Mouse (Mus musculus): ENCODE results near the gene Dnajc3.

DNA sequence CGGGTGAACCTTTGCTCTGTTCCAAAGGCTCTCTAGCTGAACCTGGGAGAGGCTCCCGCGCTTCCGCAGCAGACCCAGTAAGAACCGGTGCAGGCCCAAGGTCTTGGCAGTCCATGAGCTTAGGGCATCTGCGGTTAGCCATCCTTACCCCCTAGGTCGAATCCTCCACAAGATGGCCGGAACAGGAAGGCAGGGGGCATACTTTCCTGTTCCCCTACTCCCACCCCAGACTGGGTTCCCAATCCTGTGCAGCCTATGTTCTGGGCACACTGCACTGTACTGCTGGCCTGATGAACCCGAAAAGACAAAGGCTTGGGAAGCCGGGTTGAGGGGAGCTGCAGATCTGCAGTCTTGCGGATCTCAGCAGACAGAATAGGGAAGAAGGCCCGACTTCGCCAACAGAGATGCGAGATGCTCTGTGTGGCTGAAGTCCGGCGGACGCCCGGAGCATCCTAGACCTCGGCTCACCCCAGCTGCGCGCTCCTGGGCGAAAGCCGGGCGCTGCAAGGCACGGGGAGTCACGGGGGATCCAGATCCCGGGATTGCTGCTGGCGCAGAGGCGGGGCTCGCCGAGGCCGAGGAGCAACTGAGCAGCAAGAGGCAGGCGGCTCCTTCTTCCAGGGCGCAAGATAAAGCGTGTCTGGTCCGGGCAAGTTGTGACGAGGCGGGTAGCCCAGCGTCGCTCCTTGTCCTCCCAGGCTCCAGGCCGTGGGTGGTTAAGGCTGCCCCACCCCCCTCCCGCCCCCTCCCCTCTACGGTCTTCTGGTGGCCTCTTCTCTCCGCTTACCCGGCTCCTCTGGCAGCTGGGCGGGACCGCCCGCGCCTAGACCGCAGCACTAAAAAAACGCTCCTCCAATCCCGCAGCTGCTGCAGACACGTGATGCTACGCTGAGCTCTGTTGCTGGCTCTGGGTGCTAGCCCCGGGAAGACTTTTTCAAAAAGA is 12.8 kb upstream of the Dnajc3 start, which contains the start of gene Dzip1:
- TF ChIP-seq EP300 (IDR thresholded peaks at IDR 0.05; ENCODE audit: low read depth): no peak
- no peak for TF ChIP-seq CTCF (IDR thresholded peaks at IDR 0.05; ENCODE audit: low read depth)
